Mouse (Mus musculus) neural tube, postnatal 0 days (tissue): ENCODE measurements around the gene Nkain2. TPM values are rescaled to one million over a fixed set of nuclear protein-coding genes. Genes with fewer than 3 reads are reported as not detected.

Experiments
- polyA plus RNA-seq: library from polyadenylated mRNA; unstranded; fragments of >200 nt; fragmentation: Nextera tagmentation; extraction: Ambion mirVana; gene quantifications from 2 replicates; pipeline ENCODE4 v1.2.1, GENCODE M21; 2015

Nkain2 gene
- 22.0 and 22.3 TPM in 2 replicates for polyA plus RNA-seq

GRCm38 (mm10) chr10:32889652-32890506, at the start of gene Nkain2:
Gene Nkain2 (minus strand): TSS chr10:32890462.

Other genes with a start within 250 kb of the Nkain2 start
- gene Trdn, start 190.1 kb upstream of the Nkain2 start, polyA plus RNA-seq, result 0.23 and 0.26 TPM in 2 replicates